ENCODE assay signal across 21 mouse cellular contexts in genomic region chr9:35431396-35431795, GRCm38 (mm10). TPM values are rescaled to one million over a fixed set of nuclear protein-coding genes. Genes with fewer than 3 reads are reported as not detected.
DNase-seq lines count a peak whose midpoint lies in the region; ATAC-seq and TF ChIP-seq lines count a peak whose summit lies in the region.
"Had no signal": no experiment of that assay in that cellular context is flagged by ENCODE, and none has a peak within 500 bp of the region (broad histone marks: within the 10 kb centered on the region; RNA-seq: fewer than 3 reads in every experiment).

No protein-coding gene starts in this region.

- no peak overlapping the region for H3K4me3 ChIP-seq in forebrain, embryonic 14.5 days (ENCODE audit: low read depth, low read length)
- no peak overlapping the region for H3K4me3 ChIP-seq in forebrain, postnatal 0 days (ENCODE audit: low read depth, low read length)
- H3K4me3 ChIP-seq in midbrain, embryonic 12.5 days: no peak overlapping the region
- no peak overlapping the region for H3K4me3 ChIP-seq in midbrain, embryonic 11.5 days (ENCODE audit: low read depth, low read length)
- no peak overlapping the region for H3K4me3 ChIP-seq in myocyte
- H3K4me3 ChIP-seq: embryonic facial prominence, embryonic 10.5 days; gastrocnemius, adult 2 months; heart, embryonic 13.5 days had no signal

- H3ac ChIP-seq in myocyte (ENCODE audit: control insufficient read depth, insufficient read length): no peak overlapping the region

- H3K27ac ChIP-seq in forebrain, embryonic 14.5 days (ENCODE audit: low read depth, low read length): peak overlapping the region; percentile 65; the same call in 1 of the 2 replicates
- no peak overlapping the region for H3K27ac ChIP-seq in forebrain, postnatal 0 days (ENCODE audit: low read depth, low read length)
- H3K27ac ChIP-seq in midbrain, embryonic 12.5 days (replicated peaks): 0 out of 2 replicates have a peak overlapping the region, but pooled peaks have one; percentile 10
- H3K27ac ChIP-seq in midbrain, embryonic 11.5 days (ENCODE audit: low read depth, low read length): no peak overlapping the region
- H3K27ac ChIP-seq: embryonic facial prominence, embryonic 10.5 days had no signal

- peak overlapping the region; percentile 33 for H3K4me2 ChIP-seq in forebrain, embryonic 14.5 days (ENCODE audit: low read length)
- no peak overlapping the region for H3K4me2 ChIP-seq in forebrain, postnatal 0 days (ENCODE audit: low read depth)
- no peak overlapping the region; the same call in 1 of the 2 replicates for H3K4me2 ChIP-seq in midbrain, embryonic 12.5 days (replicated peaks)
- H3K4me2 ChIP-seq in midbrain, embryonic 11.5 days: no peak overlapping the region
- peak overlapping the region; percentile 31 for H3K4me2 ChIP-seq in myocyte (ENCODE audit: low read depth)
- H3K4me2 ChIP-seq: heart, embryonic 13.5 days had no signal

- no peak for TF ChIP-seq CTCF in forebrain, postnatal 0 days (IDR thresholded peaks at IDR 0.05; ENCODE audit: low read depth)

- peak; percentile 72 for DNase-seq in forebrain, embryonic 14.5 days (ENCODE audit: low spot score)
- DNase-seq in forebrain, postnatal 0 days: no peak
- DNase-seq in midbrain, embryonic 11.5 days (ENCODE audit: low spot score, missing footprints): no peak
- DNase-seq in NIH3T3 (ENCODE audit: low read depth): peak; percentile 59
- DNase-seq in right cerebral cortex, adult 18-20 months: no peak
- DNase-seq in embryo, embryonic 9.5 days (ENCODE audit: extremely low spot score): no peak
- DNase-seq: adrenal gland, postnatal 14 days; cerebellum, adult 18-20 months; cerebellum, adult 9-11 months; cerebellum, postnatal 36 days; gastrocnemius, adult 2 months; gastrocnemius, postnatal 25 days; heart, postnatal 36 days had no signal

- H3K36me3 ChIP-seq in forebrain, embryonic 14.5 days (ENCODE audit: control insufficient read depth, insufficient read depth, low read length): no peaks in the 10 kb centered on the region
- H3K36me3 ChIP-seq in forebrain, postnatal 0 days (ENCODE audit: insufficient read depth): no peaks in the 10 kb centered on the region
- no peaks in the 10 kb centered on the region for H3K36me3 ChIP-seq in midbrain, embryonic 12.5 days
- no peaks in the 10 kb centered on the region for H3K36me3 ChIP-seq in midbrain, embryonic 11.5 days (ENCODE audit: control insufficient read depth, insufficient read depth, low read length)
- peaks cover 17% of the 10 kb centered on the region for H3K36me3 ChIP-seq in myocyte (ENCODE audit: control insufficient read depth, insufficient read depth)
- H3K36me3 ChIP-seq: heart, embryonic 13.5 days had no signal

- H3K27me3 ChIP-seq in forebrain, embryonic 14.5 days (replicated peaks; ENCODE audit: control insufficient read depth, insufficient read depth, low read length): no peaks in the 10 kb centered on the region
- H3K27me3 ChIP-seq in forebrain, postnatal 0 days (ENCODE audit: insufficient read depth, low read length): no peaks in the 10 kb centered on the region
- H3K27me3 ChIP-seq in midbrain, embryonic 12.5 days: peaks cover 9% of the 10 kb centered on the region; the same call in 1 of the 2 replicates
- H3K27me3 ChIP-seq in midbrain, embryonic 11.5 days (ENCODE audit: control insufficient read depth, insufficient read depth, low read length): 0 out of 2 replicates have a peak, but pooled peaks cover 2% of the 10 kb centered on the region
- H3K27me3 ChIP-seq in myocyte (ENCODE audit: control insufficient read depth, insufficient read depth, insufficient read length): no peaks in the 10 kb centered on the region
- H3K27me3 ChIP-seq: CH12.LX; heart, embryonic 13.5 days had no signal

- TF ChIP-seq POLR2A in myocyte (IDR thresholded peaks at IDR 0.05; ENCODE audit: insufficient read length, low read depth): no peak

- ATAC-seq in forebrain, embryonic 14.5 days: peak; percentile 27; the same call in 1 of the 2 replicates
- ATAC-seq in forebrain, postnatal 0 days: no peak
- ATAC-seq in midbrain, embryonic 12.5 days (ENCODE audit: low FRiP score, low read depth): no peak
- ATAC-seq in midbrain, embryonic 11.5 days (ENCODE audit: low FRiP score): no peak
- ATAC-seq: hindbrain, embryonic 16.5 days; inflammation-experienced regulatory T-cells, adult 6 months; intestine, postnatal 0 days had no signal

- H3K9ac ChIP-seq in forebrain, embryonic 14.5 days (ENCODE audit: low read length): no peak overlapping the region
- H3K9ac ChIP-seq in forebrain, postnatal 0 days: no peak overlapping the region
- no peak overlapping the region for H3K9ac ChIP-seq in midbrain, embryonic 12.5 days (replicated peaks)
- no peak overlapping the region for H3K9ac ChIP-seq in midbrain, embryonic 11.5 days (ENCODE audit: low read length)
- H3K9ac ChIP-seq: heart, embryonic 13.5 days had no signal

- H3K79me2 ChIP-seq in myocyte (ENCODE audit: control insufficient read depth, insufficient read depth): peaks cover 97% of the 10 kb centered on the region

- H3K9me3 ChIP-seq in forebrain, embryonic 14.5 days (replicated peaks; ENCODE audit: control insufficient read depth, low read length): no peaks in the 10 kb centered on the region
- H3K9me3 ChIP-seq in forebrain, postnatal 0 days (ENCODE audit: low read length): no peaks in the 10 kb centered on the region
- H3K9me3 ChIP-seq in midbrain, embryonic 12.5 days: no peaks in the 10 kb centered on the region
- H3K9me3 ChIP-seq in midbrain, embryonic 11.5 days (ENCODE audit: control insufficient read depth, low read length): no peaks in the 10 kb centered on the region
- H3K9me3 ChIP-seq: embryonic facial prominence, embryonic 10.5 days; heart, embryonic 13.5 days had no signal

- WGBS in forebrain, embryonic 14.5 days: 43% methylated on average over 6 of the region's 6 CpGs
- WGBS in forebrain, postnatal 0 days: 49% methylated on average over 6 of the region's 6 CpGs
- 84% methylated on average over 6 of the region's 6 CpGs for WGBS in midbrain, embryonic 12.5 days
- 78% methylated on average over 6 of the region's 6 CpGs for WGBS in midbrain, embryonic 11.5 days

- peaks cover 42% of the 10 kb centered on the region for H3K4me1 ChIP-seq in forebrain, embryonic 14.5 days (ENCODE audit: control insufficient read depth, insufficient read depth, low read length)
- peaks cover 19% of the 10 kb centered on the region for H3K4me1 ChIP-seq in forebrain, postnatal 0 days (ENCODE audit: insufficient read depth)
- peaks cover 46% of the 10 kb centered on the region for H3K4me1 ChIP-seq in midbrain, embryonic 12.5 days
- H3K4me1 ChIP-seq in midbrain, embryonic 11.5 days (ENCODE audit: control insufficient read depth, insufficient read depth, low read length): peaks cover 26% of the 10 kb centered on the region

TF ChIP-seq in myocyte, 11 proteins besides CTCF, POLR2A, EP300 and RAD21:
- TF ChIP-seq TCF12 (IDR thresholded peaks at IDR 0.05; ENCODE audit: insufficient read depth, poor library complexity, severe bottlenecking) (no peak), POLR2AphosphoS2 (IDR thresholded peaks at IDR 0.05; ENCODE audit: insufficient read length, low read depth) (peak; percentile 27)

RNA-seq across cellular contexts. Expression of gene Cdon, which starts 10.5 kb away (rescaled TPM):
- 10.5 and 11.0 TPM in 2 replicates for polyA plus RNA-seq in forebrain, embryonic 14.5 days (2014; fragmentation: Nextera tagmentation; extraction: Ambion mirVana)
- 9.6 and 13.7 TPM in 2 replicates for total RNA-seq in forebrain, postnatal 0 days (2014; rRNA removed)
- polyA plus RNA-seq in forebrain, postnatal 0 days (2015; fragmentation: Nextera tagmentation; extraction: Ambion mirVana): 0.94 and 1.3 TPM in 2 replicates
- polyA plus RNA-seq in midbrain, embryonic 12.5 days (2016; fragmentation: Nextera tagmentation; extraction: Ambion mirVana): 19.7 and 22.8 TPM in 2 replicates
- 8.8 and 10.1 TPM in 2 replicates for polyA plus RNA-seq in midbrain, embryonic 11.5 days (2014; fragmentation: Nextera tagmentation; extraction: Ambion mirVana)
- 49.9 TPM for polyA plus RNA-seq in myocyte (2012; fragmentation: generic; extraction: Trizol)

Comparison
In these comparisons a context has a peak if more than half of its experiments do, and no peak if none do; other contexts are left out.
1. DNase-seq: peak in forebrain, embryonic 14.5 days (single experiment) and NIH3T3 (single experiment); none in forebrain, postnatal 0 days (single experiment), midbrain, embryonic 11.5 days (single experiment), right cerebral cortex, adult 18-20 months (single experiment) and embryo, embryonic 9.5 days (single experiment).
2. H3K27ac ChIP-seq: peak in forebrain, embryonic 14.5 days (single experiment) and midbrain, embryonic 12.5 days (single experiment); none in forebrain, postnatal 0 days (single experiment) and midbrain, embryonic 11.5 days (single experiment).
3. H3K4me2 ChIP-seq: peak in forebrain, embryonic 14.5 days (single experiment) and myocyte (single experiment); none in forebrain, postnatal 0 days (single experiment), midbrain, embryonic 12.5 days (single experiment) and midbrain, embryonic 11.5 days (single experiment).